Mouse (Mus musculus) cerebellum, adult 8-10 months (tissue): ENCODE results near the gene Keap1.

Experiments
- DNase-seq: peaks from one replicate; pipeline ENCODE4 v3.0.0; 2022

Keap1 gene

GRCm38 (mm10) chr9:21194787-21195493, 44.2 kb downstream of the Keap1 start:
- DNase-seq, result no peak

GRCm38 (mm10) chr9:21193786-21194185, 45.4 kb downstream of the Keap1 start:
- no peak for DNase-seq

GRCm38 (mm10) chr9:21190670-21191069, 48.5 kb downstream of the Keap1 start:
- DNase-seq, result no peak

- no peak for DNase-seq
These were observed 49.3 kb downstream of the Keap1 start for GRCm38 (mm10) chr9:21189905-21190304.

- DNase-seq, result no peak
These were observed 53.7 kb downstream of the Keap1 start for GRCm38 (mm10) chr9:21185436-21185835.

GRCm38 (mm10) chr9:21184733-21185132, 54.4 kb downstream of the Keap1 start:
- no peak for DNase-seq

- DNase-seq, result no peak
These were observed 55.2 kb downstream of the Keap1 start for GRCm38 (mm10) chr9:21183905-21184413.

- no peak for DNase-seq
These were observed 55.7 kb downstream of the Keap1 start for GRCm38 (mm10) chr9:21183421-21183820.

- DNase-seq, result no peak
These were observed 57.5 kb downstream of the Keap1 start for GRCm38 (mm10) chr9:21181421-21182220.

GRCm38 (mm10) chr9:21180841-21181240, 58.3 kb downstream of the Keap1 start:
- DNase-seq, result no peak

- DNase-seq, result no peak
These were observed 58.8 kb downstream of the Keap1 start for GRCm38 (mm10) chr9:21180402-21180801.
